Mouse (Mus musculus): ENCODE results near the gene Ooep.
A peak's percentile ranks its signal among the peaks of the same experiment; 100 is the strongest.
"Not testable (repeated sequence)": the region's sequence is repeated elsewhere in the genome, so short reads cannot be mapped to it uniquely, and the experiment has no call there.

The Ooep gene

GRCm38 (mm10) chr9:78367959-78368358 is 10.6 kb downstream of the Ooep start, which contains the start of gene Dppa5a:
Gene Dppa5a, minus strand, starts transcription at chr9:78368177.
- DNase-seq (ENCODE audit: low spot score in 2 of 2): not testable (repeated sequence)

DNA sequence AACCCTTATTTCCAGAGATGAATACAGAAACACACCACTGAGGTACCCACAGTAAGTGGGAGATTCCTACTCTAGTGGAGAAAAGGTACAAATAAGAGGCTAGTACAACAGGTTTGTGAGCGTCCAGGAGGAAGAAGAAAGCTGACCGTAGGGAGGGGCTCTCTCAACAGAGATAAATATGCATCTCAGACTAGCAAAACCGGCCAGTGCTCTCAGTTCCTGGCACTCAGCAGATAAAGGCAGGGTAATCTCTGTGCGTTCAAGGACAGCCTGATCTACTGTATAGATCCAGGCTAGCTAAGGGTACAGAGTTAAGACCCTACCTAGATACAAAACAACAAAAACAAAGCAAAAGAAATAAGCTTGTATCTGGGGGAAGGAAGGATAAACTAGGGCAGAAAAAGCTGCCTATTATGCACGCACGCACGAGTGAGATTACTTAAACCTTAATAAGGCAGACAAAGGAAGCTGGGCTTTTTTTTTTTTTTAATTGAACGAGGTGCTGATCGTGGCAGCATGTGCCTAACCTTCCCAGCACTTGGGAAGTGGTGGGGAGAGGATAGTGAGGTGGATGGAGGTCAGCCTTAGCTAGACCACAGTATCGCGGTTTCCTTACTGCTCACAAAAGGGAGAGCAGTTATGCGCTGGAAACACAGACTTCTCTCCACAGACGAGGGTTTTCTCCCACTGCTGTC is 12.5 kb downstream of the Ooep start:
- no peak for DNase-seq (ENCODE audit: low spot score in 2 of 2)

DNA sequence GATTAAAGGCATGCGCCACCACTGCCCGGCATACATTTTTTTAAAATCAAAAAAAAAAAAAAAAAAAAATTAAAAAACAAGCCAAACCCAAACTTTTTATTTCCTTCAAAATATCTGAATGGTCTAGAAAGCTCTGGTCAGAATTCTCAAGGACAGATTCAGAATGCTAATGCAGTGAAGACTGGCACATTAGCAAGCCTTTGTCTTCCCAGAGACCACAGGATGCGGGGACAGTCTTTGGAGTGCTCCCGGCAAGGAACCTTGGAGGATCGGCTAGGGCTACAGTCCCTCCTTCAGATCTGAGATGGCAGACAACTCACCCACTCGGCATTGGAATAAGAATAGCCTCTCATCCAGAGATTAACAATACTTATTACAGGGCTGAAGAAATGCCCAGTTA is 13.8 kb downstream of the Ooep start:
- no peak for DNase-seq (ENCODE audit: low spot score in 2 of 2)

GRCm38 (mm10) chr9:78363374-78363773 is 15.2 kb downstream of the Ooep start:
- DNase-seq (ENCODE audit: low spot score in 2 of 2): no peak

GRCm38 (mm10) chr9:78360484-78360872 is 18.0 kb downstream of the Ooep start:
- DNase-seq (ENCODE audit: low spot score in 2 of 2): no peak

DNA sequence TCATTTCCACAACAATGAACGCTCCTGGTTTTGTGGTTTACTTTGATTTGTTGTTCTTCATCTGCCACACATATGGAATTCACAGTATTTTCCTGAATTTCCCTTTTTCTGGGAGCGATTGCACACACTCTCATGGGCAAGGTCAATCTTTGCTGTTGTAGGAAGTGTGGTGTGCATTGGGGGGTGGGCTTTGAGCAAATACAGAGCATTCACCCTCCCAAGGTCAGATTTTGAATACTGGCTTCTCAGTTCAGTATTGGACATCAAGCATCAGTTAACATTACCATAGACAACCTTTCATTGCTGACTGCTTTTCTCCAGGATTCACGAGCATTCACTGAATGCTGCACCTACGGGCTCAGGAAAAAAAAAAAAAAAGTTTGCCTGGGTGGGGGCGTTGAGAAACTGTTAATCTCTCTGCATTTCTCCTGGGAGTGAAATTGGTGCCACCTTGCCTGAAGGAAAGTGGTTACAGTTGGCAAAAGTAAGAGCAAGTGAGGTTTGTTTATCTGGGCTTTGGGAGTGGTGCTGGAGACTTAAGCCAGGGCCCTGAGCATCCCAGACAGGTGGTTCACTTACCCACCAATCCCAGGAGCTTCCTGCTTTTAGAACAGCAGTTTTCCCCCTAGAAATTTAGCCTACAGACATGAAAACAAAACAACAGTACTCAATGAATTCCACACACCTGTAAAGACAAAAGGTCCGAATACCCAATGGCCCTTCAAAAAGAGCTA is 18.6 kb downstream of the Ooep start:
- no peak for DNase-seq (ENCODE audit: low spot score in 2 of 2)

- DNase-seq (ENCODE audit: low spot score in 2 of 2): peak; percentile 5 to 18
These were observed 20.5 kb downstream of the Ooep start for GRCm38 (mm10) chr9:78358053-78358452.

DNA sequence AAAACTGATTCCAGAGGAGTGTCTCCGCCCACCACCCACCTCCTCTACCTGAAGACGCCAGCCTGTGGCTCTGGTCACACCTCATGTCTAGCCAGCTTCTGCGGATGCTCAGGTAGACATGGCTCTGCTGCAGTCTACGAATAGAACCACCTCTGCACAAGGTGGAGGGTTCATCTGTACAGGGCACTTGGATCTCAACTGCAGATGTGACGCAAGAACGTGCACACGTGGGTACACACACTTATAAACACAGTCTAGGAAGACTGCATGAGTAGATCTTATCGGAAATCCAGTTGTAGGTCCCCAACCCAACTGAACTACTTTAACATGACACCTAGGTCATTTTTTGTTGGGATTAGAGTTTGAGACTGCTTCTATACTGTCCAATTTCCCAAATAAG is 22.9 kb downstream of the Ooep start, which contains the start of gene Gsta2:
Gene Gsta2 (minus strand): TSS at position 178 of the 400 bp plus-strand sequence.
- DNase-seq (ENCODE audit: low spot score in 2 of 2): no peak

DNA sequence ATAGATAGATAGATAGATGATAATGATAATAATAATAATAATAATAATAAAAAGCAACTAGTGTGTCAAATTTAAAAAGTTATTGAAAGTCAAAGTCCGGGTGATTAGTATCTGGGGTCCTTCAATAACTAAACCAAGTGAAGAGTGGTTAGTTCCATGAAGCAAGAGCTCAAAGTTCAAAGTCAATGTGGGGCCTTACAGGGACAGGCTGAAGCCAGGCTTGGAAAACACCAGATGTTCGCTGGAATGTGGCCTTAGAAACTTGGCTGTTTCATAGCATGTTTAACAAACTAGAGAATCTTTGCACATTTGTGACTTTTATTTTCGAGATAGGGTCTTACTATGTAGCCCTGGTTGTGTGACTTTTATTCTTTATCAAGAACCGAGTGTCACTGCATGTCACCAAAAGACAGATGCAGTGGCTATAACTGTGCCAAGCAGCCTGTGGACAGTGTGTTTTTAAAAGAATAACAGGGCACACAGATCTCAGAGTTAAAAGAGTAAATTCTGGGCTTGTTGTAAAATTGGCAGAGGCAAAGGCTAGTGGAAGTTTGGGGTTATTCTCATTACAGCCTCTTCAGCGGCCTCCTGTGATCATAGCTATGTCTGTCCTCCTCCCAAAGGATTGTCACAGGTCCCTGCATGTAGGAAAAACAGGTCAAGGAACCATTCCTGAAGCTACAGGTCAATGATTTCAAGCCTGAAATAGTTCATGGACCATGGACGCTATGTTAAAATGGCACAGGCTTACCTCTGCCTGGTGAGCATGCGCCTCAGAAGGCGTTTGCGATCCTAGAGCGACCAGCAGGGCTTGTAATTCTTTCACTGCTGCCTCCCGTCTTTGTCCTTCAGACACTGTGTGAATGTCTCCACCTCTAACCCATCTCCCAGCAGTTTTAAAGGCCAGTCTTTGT is 23.6 kb downstream of the Ooep start:
- DNase-seq (ENCODE audit: low spot score in 2 of 2): no peak

- DNase-seq (ENCODE audit: low spot score in 2 of 2): no peak
These were observed 26.9 kb downstream of the Ooep start for GRCm38 (mm10) chr9:78351504-78352220.

GRCm38 (mm10) chr9:78350007-78350406 is 28.5 kb downstream of the Ooep start:
- not testable (repeated sequence) for DNase-seq (ENCODE audit: low spot score in 2 of 2)

GRCm38 (mm10) chr9:78349141-78349540 is 29.4 kb downstream of the Ooep start:
- DNase-seq (ENCODE audit: low spot score in 2 of 2): not testable (repeated sequence)

GRCm38 (mm10) chr9:78348206-78349004 is 30.1 kb downstream of the Ooep start:
- not testable (repeated sequence) for DNase-seq (ENCODE audit: low spot score in 2 of 2)

DNA sequence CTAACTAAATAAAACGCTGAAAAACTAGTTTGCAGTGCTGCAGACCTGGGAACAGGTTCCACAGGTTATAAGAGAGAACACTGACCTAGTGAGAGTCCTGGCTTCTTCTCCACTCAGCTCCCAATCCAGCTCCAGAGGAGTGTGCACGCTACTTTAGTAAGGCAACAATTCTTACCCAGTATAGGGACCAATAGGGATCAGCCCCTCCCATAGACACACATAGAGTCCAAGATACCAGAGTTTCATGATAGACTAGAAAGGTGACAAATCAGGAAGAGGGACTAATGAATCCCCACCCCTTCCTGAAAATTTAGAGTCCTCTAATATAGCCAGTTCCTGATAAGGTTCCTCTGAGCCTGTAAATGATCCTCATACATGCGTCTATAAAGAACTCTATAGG is 31.5 kb downstream of the Ooep start:
- no peak for DNase-seq (ENCODE audit: low spot score in 2 of 2)

DNA sequence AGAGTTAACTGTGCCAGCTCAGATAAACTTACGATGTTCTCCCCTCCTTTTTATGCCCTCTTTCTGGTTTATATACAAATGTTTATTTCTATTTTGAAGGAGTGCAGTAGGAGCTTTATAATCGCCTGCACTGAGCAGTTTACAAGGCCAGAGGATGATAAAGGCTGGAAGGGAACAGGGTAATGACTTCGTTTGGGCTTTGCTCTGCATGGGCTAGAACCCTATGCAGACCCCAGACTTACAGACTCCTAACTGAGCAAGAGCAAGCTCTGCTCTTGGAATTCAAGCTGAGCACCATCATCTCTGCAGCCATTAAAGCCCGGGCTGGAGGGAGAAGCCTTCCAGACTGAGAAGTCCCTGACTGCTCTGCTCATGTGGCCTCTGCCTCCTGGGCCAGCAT is 33.3 kb downstream of the Ooep start:
- not testable (repeated sequence) for DNase-seq (ENCODE audit: low spot score in 2 of 2)

GRCm38 (mm10) chr9:78343055-78343454 is 35.5 kb downstream of the Ooep start:
- not testable (repeated sequence) for DNase-seq (ENCODE audit: low spot score in 2 of 2)

DNA sequence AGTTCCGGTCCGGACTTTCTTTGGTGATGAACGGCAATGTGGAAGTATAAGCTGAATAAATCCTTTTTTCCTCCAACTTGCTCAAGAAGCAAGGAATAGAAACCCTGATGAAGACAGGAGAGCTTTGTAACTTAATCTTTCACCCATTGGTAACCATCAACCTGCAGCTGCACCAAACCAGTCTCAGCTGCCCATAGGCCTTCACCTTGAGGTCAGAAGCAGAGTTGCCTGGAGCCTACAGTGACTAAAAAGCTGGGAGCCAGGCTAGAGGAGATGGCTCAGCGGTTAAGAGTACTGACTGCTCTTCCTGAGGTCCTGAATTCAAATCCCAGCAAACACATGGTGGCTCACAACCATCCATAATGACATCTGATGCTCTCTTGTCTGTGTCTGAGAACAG is 36.0 kb downstream of the Ooep start:
- DNase-seq (ENCODE audit: low spot score in 2 of 2): not testable (repeated sequence)

DNA sequence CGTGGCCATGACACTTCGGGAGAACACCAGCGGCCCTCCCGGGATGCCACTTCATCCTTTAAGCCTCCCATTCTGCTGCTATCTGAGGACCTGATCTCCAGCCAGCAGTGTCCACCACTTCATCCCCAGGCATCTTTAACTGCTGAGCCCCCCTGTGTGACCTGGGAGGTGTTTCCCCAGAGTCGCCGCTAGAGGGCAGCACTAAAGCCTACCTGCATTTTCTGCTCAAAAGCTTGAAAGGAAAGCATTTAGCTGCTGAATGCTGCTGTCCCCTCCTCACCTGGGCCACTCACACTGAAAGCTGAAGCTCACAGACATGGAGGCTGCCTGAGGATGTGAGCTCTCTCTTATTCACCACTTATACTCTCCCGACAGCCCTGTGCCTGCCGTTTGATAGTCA is 38.2 kb downstream of the Ooep start:
- not testable (repeated sequence) for DNase-seq (ENCODE audit: low spot score in 2 of 2)

GRCm38 (mm10) chr9:78337050-78337449 is 41.5 kb downstream of the Ooep start:
- DNase-seq (ENCODE audit: low spot score in 2 of 2): not testable (repeated sequence)

- DNase-seq (ENCODE audit: low spot score in 2 of 2): not testable (repeated sequence)
These were observed 51.2 kb downstream of the Ooep start, which contains the start of gene Omt2b for GRCm38 (mm10) chr9:78327289-78327688. Gene Omt2b, plus strand, starts transcription at chr9:78327589.

All from right cerebral cortex, postnatal 36 days (tissue).